Mouse (Mus musculus) macrophage (primary cell): ENCODE measurements around the gene Etfa. TPM values are rescaled to one million over a fixed set of nuclear protein-coding genes. Genes with fewer than 3 reads are reported as not detected.

ENCODE experiments used
- H3K27ac ChIP-seq: fragments of 350-480 bp; formaldehyde crosslinking; 2 replicates; pipeline ENCODE4 v1.9.0; 2021
- H3K36me3 ChIP-seq: fragments of 350-480 bp; formaldehyde crosslinking; 2 replicates; pipeline ENCODE4 v1.9.0; 2021; ENCODE audit errors: inconsistent target
- H3K4me3 ChIP-seq: fragments of 350-480 bp; formaldehyde crosslinking; 2 replicates; pipeline ENCODE4 v1.9.0; 2021; ENCODE audit errors: inconsistent target
- H3K79me2 ChIP-seq: fragments of 350-480 bp; formaldehyde crosslinking; 2 replicates; pipeline ENCODE4 v1.9.0; 2021; ENCODE audit errors: inconsistent target
- WGBS: methylation state at CpG from one replicate; pipeline ENCODE4 v1.1.7; 2026; ENCODE audit warnings: inconsistent platforms; ENCODE audit not compliant: missing documents; 5-methylcytosine and 5-hydroxymethylcytosine counted together
- polyA plus RNA-seq: library from polyadenylated mRNA; stranded (reverse); fragments of 250-400 nt; gene quantifications from 3 replicates; pipeline ENCODE4 v1.2.4, GENCODE M21; 2018; ENCODE audit warnings: inconsistent platforms

Etfa gene
- polyA plus RNA-seq, 1 experiment from 2014 or later = 73.4 TPM

- 93% methylated on average over 14 of the region's 14 CpGs for WGBS
- Histone ChIP-seq H3K27ac (no peak overlapping the region), H3K79me2 (no peaks in the 10 kb centered on the region), H3K4me3 (no peak overlapping the region), H3K36me3 (no peaks in the 10 kb centered on the region)
Measured at GRCm38 (mm10) chr9:55423451-55424424, 88.3 kb downstream of the Etfa start.

- 85% methylated on average over 3 of the region's 3 CpGs for whole genome bisulfite sequencing
Measured at GRCm38 (mm10) chr9:55421786-55422185, 90.3 kb downstream of the Etfa start.

GRCm38 (mm10) chr9:55411154-55411553, 100.9 kb downstream of the Etfa start:
- Histone ChIP-seq H3K27ac (no peak overlapping the region), H3K4me3 (no peak overlapping the region), H3K36me3 (no peaks in the 10 kb centered on the region), H3K79me2 (no peaks in the 10 kb centered on the region)
- WGBS = 85% methylated on average over 4 of the region's 6 CpGs

More at GRCm38 (mm10) chr9:55421786-55422185, 90.3 kb downstream of the Etfa start:
- Histone ChIP-seq H3K36me3 (no peaks in the 10 kb centered on the region), H3K79me2 (no peaks in the 10 kb centered on the region), H3K4me3 (no peak overlapping the region), H3K27ac (no peak overlapping the region)

- Histone ChIP-seq H3K4me3 (no peak overlapping the region), H3K79me2 (no peaks in the 10 kb centered on the region), H3K36me3 (no peaks in the 10 kb centered on the region), H3K27ac (no peak overlapping the region)
- WGBS = 65% methylated on average over 6 of the region's 6 CpGs
Measured at GRCm38 (mm10) chr9:55410430-55410829, 101.6 kb downstream of the Etfa start.

- 49% methylated on average over 3 of the region's 3 CpGs for WGBS
- H3K27ac ChIP-seq = no peak overlapping the region
- H3K79me2 ChIP-seq = no peaks in the 10 kb centered on the region
- H3K4me3 ChIP-seq = no peak overlapping the region
- no peaks in the 10 kb centered on the region for H3K36me3 ChIP-seq
Measured at GRCm38 (mm10) chr9:55409833-55410232, 102.2 kb downstream of the Etfa start.

GRCm38 (mm10) chr9:55408851-55409250, 103.2 kb downstream of the Etfa start:
- Histone ChIP-seq H3K27ac (no peak overlapping the region), H3K36me3 (no peaks in the 10 kb centered on the region), H3K79me2 (no peaks in the 10 kb centered on the region), H3K4me3 (no peak overlapping the region)
- WGBS = 82% methylated on average over 4 of the region's 4 CpGs

- no peak overlapping the region for H3K4me3 ChIP-seq
- no peaks in the 10 kb centered on the region for H3K79me2 ChIP-seq
- H3K27ac ChIP-seq = no peak overlapping the region
- 95% methylated on average over 2 of the region's 2 CpGs for WGBS
- H3K36me3 ChIP-seq = no peaks in the 10 kb centered on the region
Measured at GRCm38 (mm10) chr9:55406773-55407172, 105.3 kb downstream of the Etfa start.

GRCm38 (mm10) chr9:55404976-55405702, 106.9 kb downstream of the Etfa start:
- Histone ChIP-seq H3K36me3 (no peaks in the 10 kb centered on the region), H3K27ac (no peak overlapping the region), H3K4me3 (no peak overlapping the region), H3K79me2 (no peaks in the 10 kb centered on the region)
- WGBS = 82% methylated on average over 6 of the region's 6 CpGs

Other genes with a start within 250 kb of the Etfa start
- 0.30 to 1.0 TPM (median 0.40 TPM) in 3 replicates for gene Nrg4, start 185.4 kb downstream of the Etfa start, polyA plus RNA-seq
- gene Tmem266, start 185.3 kb downstream of the Etfa start, polyA plus RNA-seq = 0.10 to 0.22 TPM in 2 of 3 replicates, not detected in the other
- not detected in 3 replicates for gene Isl2, start 26.4 kb upstream of the Etfa start, polyA plus RNA-seq